Mouse (Mus musculus) erythroblast, embryonic 14.5 days (primary cell): ENCODE measurements around the gene Actl10.

ENCODE experiments used
- GATA1 ChIP-seq: IDR thresholded peaks from 2 replicates; pipeline ENCODE4 v1.6.1; 2012; ENCODE audit warnings: low read length, inconsistent platforms, mixed read lengths
- TAL1 ChIP-seq: IDR thresholded peaks from 3 replicates; pipeline ENCODE4 v1.6.1; 2012; ENCODE audit warnings: low read length, inconsistent platforms, mixed read lengths

DNA sequence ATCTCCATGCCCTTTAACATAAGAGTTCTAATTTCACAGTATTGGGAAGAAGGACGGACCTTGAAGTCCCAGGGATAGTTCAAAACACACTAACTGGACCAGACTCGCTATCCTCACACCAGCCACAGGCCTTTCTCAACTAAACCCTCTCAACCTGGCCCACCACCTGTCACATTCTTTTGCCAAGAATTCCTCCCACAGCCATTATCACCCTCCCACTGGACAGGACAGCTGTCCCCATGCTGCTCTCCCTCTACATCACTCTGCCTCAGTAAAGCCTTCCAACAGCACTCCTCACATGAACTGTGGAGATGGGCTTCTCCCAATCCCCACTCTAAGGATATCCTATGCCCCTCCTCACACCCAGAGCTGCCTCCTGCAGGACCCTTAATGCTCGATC lies 14.0 kb downstream of the Actl10 start:
- TF ChIP-seq GATA1 (no peak), TAL1 (no peak)
